Mouse (Mus musculus): ENCODE results near the gene Sept11. TPM values are rescaled to one million over a fixed set of nuclear protein-coding genes. Genes with fewer than 3 reads are reported as not detected.
A peak's percentile ranks its signal among the peaks of the same experiment; 100 is the strongest.

The Sept11 gene
- polyA plus RNA-seq, 1 experiment from 2014 or later = 42.5 TPM

DNA sequence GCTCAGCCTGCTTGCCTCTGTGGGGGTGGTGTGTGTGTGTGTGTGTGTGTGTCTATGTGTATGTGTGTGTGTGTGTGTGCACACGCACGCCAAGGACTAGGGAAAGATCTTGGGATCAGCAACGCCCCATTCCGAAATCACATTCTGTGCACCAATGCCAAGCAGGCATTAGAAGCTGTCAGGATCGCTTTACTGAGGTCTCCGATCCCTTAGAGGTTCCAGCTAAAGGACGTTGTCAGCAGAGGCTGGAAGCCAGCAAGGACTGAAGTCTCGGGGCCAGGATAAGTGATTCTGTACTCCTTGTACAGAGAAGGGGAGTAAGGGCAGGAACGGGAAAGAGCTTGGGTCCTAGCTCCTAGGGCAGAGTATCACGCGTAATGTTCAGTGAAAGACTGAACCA, 61.2 kb downstream of the Sept11 start:
- peaks cover 2% of the 10 kb centered on the region for H3K4me1 ChIP-seq (replicated peaks; ENCODE audit: control insufficient read depth, insufficient read depth)
- no peak overlapping the region for H3K4me2 ChIP-seq (replicated peaks; ENCODE audit: low read depth)
- H3K36me3 ChIP-seq (ENCODE audit: control insufficient read depth, insufficient read depth, low read length) = peaks cover 13% of the 10 kb centered on the region
- 0 out of 2 replicates have a peak overlapping the region, but pooled peaks have one; percentile 24 for H3K27ac ChIP-seq (replicated peaks)
- H3K9ac ChIP-seq (ENCODE audit: low read length) = no peak overlapping the region
- no peaks in the 10 kb centered on the region for H3K27me3 ChIP-seq (ENCODE audit: control insufficient read depth, insufficient read depth, low read length)
- no peaks in the 10 kb centered on the region for H3K9me3 ChIP-seq (ENCODE audit: control insufficient read depth, low read length)
- TF ChIP-seq CTCF (IDR thresholded peaks at IDR 0.05; ENCODE audit: low read depth) (no peak), EP300 (optimal IDR thresholded peaks at IDR 0.05) (no peak)
- H3K4me3 ChIP-seq (ENCODE audit: low read depth, low read length) = no peak overlapping the region
- DNase-seq (ENCODE audit: low spot score) = no peak
- ATAC-seq (ENCODE audit: low FRiP score, low TSS enrichment) = peak; percentile 14; the same call in 1 of the 2 replicates
- 62% methylated on average over 11 of the region's 11 CpGs for WGBS

DNA sequence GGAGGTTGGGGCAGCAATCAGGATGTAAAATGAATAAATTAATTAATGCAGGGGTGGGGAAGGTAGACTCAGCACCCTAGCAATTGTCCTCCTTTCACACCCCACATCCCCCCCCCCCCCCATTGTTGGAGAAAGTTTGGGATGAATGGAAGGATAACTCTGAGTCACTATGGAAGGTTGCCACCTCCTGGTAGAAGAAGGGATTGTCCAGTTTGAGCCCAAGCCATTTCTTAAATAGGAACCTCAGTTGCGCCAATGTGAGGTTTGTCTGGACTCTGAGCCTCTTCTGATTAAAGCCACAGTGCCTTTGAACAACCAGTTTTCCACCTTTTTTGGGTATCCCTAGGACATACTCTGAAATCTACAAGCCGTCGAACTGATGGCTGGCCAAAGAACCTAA, 70.3 kb downstream of the Sept11 start:
- peak; percentile 46 for DNase-seq (ENCODE audit: low spot score)
- H3K4me3 ChIP-seq (ENCODE audit: low read depth, low read length) = no peak overlapping the region
- H3K9ac ChIP-seq (ENCODE audit: low read length) = no peak overlapping the region
- no peak; the same call in 1 of the 2 replicates for ATAC-seq (ENCODE audit: low FRiP score, low TSS enrichment)
- H3K4me1 ChIP-seq (replicated peaks; ENCODE audit: control insufficient read depth, insufficient read depth) = no peaks in the 10 kb centered on the region
- H3K27ac ChIP-seq (replicated peaks) = no peak overlapping the region
- H3K36me3 ChIP-seq (ENCODE audit: control insufficient read depth, insufficient read depth, low read length) = peaks cover 18% of the 10 kb centered on the region; the same call in 1 of the 2 replicates
- H3K27me3 ChIP-seq (ENCODE audit: control insufficient read depth, insufficient read depth, low read length) = no peaks in the 10 kb centered on the region
- no peak overlapping the region for H3K4me2 ChIP-seq (replicated peaks; ENCODE audit: low read depth)
- TF ChIP-seq EP300 (optimal IDR thresholded peaks at IDR 0.05) (no peak), CTCF (IDR thresholded peaks at IDR 0.05; ENCODE audit: low read depth) (peak; percentile 82)
- no peaks in the 10 kb centered on the region for H3K9me3 ChIP-seq (ENCODE audit: control insufficient read depth, low read length)
- WGBS = 85% methylated on average over 3 of the region's 3 CpGs

DNA sequence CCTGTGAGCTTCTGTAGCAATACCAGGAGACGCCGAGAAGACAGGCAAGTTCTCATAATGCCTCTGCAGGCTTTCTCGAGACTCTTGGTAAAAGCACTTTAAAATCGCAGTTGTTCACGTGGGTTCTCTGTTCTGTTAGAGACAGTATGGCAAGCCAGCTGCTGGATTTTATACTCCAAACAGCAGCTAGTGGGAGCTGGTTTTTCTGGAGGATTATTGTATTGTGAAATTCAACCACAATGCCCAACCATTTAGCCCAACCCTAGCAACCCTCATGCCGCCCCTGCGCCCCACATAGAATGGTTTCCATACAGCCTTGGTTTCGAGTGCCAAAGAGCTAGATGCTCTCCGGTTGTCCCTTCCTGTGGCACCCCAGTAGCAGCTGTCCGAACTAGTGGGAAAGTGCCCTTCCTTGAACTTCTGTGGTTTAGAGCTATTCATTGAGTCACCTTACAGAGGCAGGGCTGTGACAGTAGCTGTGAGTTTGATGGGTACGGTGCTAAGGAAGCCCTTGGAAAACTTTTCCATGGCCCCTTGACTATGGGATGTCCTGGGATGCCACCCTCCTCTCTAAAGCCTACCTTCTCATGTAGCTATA, 74.8 kb downstream of the Sept11 start:
- H3K36me3 ChIP-seq (ENCODE audit: control insufficient read depth, insufficient read depth, low read length) = peaks cover 16% of the 10 kb centered on the region
- H3K4me1 ChIP-seq (replicated peaks; ENCODE audit: control insufficient read depth, insufficient read depth) = no peaks in the 10 kb centered on the region
- H3K9ac ChIP-seq (ENCODE audit: low read length) = no peak overlapping the region
- H3K4me2 ChIP-seq (replicated peaks; ENCODE audit: low read depth) = no peak overlapping the region
- ATAC-seq (ENCODE audit: low FRiP score, low TSS enrichment) (no peak), DNase-seq (ENCODE audit: low spot score) (no peak)
- 85% methylated on average over 11 of the region's 11 CpGs for WGBS
- no peaks in the 10 kb centered on the region for H3K27me3 ChIP-seq (ENCODE audit: control insufficient read depth, insufficient read depth, low read length)
- H3K27ac ChIP-seq (replicated peaks) = no peak overlapping the region
- TF ChIP-seq CTCF (IDR thresholded peaks at IDR 0.05; ENCODE audit: low read depth) (no peak; the same call in 1 of the 2 replicates), EP300 (optimal IDR thresholded peaks at IDR 0.05) (no peak)
- H3K9me3 ChIP-seq (ENCODE audit: control insufficient read depth, low read length) = no peaks in the 10 kb centered on the region
- no peak overlapping the region for H3K4me3 ChIP-seq (ENCODE audit: low read depth, low read length)

- Histone ChIP-seq H3K36me3 (ENCODE audit: control insufficient read depth, insufficient read depth, low read length) (peaks cover 16% of the 10 kb centered on the region), H3K27me3 (ENCODE audit: control insufficient read depth, insufficient read depth, low read length) (no peaks in the 10 kb centered on the region), H3K4me1 (replicated peaks; ENCODE audit: control insufficient read depth, insufficient read depth) (no peaks in the 10 kb centered on the region), H3K4me2 (replicated peaks; ENCODE audit: low read depth) (no peak overlapping the region), H3K27ac (replicated peaks) (no peak overlapping the region), H3K9me3 (ENCODE audit: control insufficient read depth, low read length) (no peaks in the 10 kb centered on the region), H3K9ac (ENCODE audit: low read length) (no peak overlapping the region), H3K4me3 (ENCODE audit: low read depth, low read length) (no peak overlapping the region)
- ATAC-seq (ENCODE audit: low FRiP score, low TSS enrichment) = no peak
- 87% methylated on average over 6 of the region's 6 CpGs for WGBS
- TF ChIP-seq CTCF (IDR thresholded peaks at IDR 0.05; ENCODE audit: low read depth) (no peak), EP300 (optimal IDR thresholded peaks at IDR 0.05) (no peak)
- DNase-seq (ENCODE audit: low spot score) = no peak
Observed at GRCm38 (mm10) chr5:93168654-93169053, 75.4 kb downstream of the Sept11 start.

DNA sequence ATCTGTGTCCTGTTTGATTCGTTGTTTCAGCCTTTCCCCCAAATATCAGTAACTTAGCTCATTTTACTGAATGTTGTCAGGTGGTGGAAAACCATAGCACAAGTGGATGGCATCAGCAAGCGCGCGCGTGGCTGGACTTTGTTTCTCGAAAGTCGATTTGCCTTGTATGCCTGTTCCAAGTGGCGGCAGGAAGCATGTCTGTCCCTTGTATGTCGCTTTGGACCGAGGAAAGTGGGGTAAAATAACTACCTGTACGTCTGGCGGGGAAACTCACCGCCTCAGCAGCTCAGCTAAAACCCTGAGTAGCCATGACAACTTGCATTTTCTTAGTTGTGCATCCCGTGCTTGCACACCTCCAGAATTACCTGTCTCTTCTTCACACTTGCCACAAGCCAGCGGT, 78.2 kb downstream of the Sept11 start:
- H3K4me2 ChIP-seq (replicated peaks; ENCODE audit: low read depth) = no peak overlapping the region
- WGBS = 94% methylated on average over 15 of the region's 15 CpGs
- H3K4me3 ChIP-seq (ENCODE audit: low read depth, low read length) = no peak overlapping the region
- H3K36me3 ChIP-seq (ENCODE audit: control insufficient read depth, insufficient read depth, low read length) = peaks cover 13% of the 10 kb centered on the region
- H3K9ac ChIP-seq (ENCODE audit: low read length) = no peak overlapping the region
- no peaks in the 10 kb centered on the region for H3K9me3 ChIP-seq (ENCODE audit: control insufficient read depth, low read length)
- ATAC-seq (ENCODE audit: low FRiP score, low TSS enrichment) = no peak
- no peak overlapping the region for H3K27ac ChIP-seq (replicated peaks)
- H3K4me1 ChIP-seq (replicated peaks; ENCODE audit: control insufficient read depth, insufficient read depth) = no peaks in the 10 kb centered on the region
- no peak for DNase-seq (ENCODE audit: low spot score)
- no peak for TF ChIP-seq CTCF (IDR thresholded peaks at IDR 0.05; ENCODE audit: low read depth)
- no peak for TF ChIP-seq EP300 (optimal IDR thresholded peaks at IDR 0.05)
- no peaks in the 10 kb centered on the region for H3K27me3 ChIP-seq (ENCODE audit: control insufficient read depth, insufficient read depth, low read length)

GRCm38 (mm10) chr5:93172536-93172935, 79.3 kb downstream of the Sept11 start:
- DNase-seq (ENCODE audit: low spot score) (no peak), ATAC-seq (ENCODE audit: low FRiP score, low TSS enrichment) (no peak)
- no peaks in the 10 kb centered on the region for H3K4me1 ChIP-seq (replicated peaks; ENCODE audit: control insufficient read depth, insufficient read depth)
- H3K4me2 ChIP-seq (replicated peaks; ENCODE audit: low read depth) = no peak overlapping the region
- no peak overlapping the region for H3K27ac ChIP-seq (replicated peaks)
- TF ChIP-seq CTCF (IDR thresholded peaks at IDR 0.05; ENCODE audit: low read depth) (no peak), EP300 (optimal IDR thresholded peaks at IDR 0.05) (no peak)
- peaks cover 13% of the 10 kb centered on the region for H3K36me3 ChIP-seq (ENCODE audit: control insufficient read depth, insufficient read depth, low read length)
- no peak overlapping the region for H3K4me3 ChIP-seq (ENCODE audit: low read depth, low read length)
- no peak overlapping the region for H3K9ac ChIP-seq (ENCODE audit: low read length)
- no peaks in the 10 kb centered on the region for H3K27me3 ChIP-seq (ENCODE audit: control insufficient read depth, insufficient read depth, low read length)
- H3K9me3 ChIP-seq (ENCODE audit: control insufficient read depth, low read length) = no peaks in the 10 kb centered on the region
- WGBS = 86% methylated on average over 6 of the region's 6 CpGs

Data from stomach, postnatal 0 days (tissue).